ENCODE assay signal across 13 mouse cellular contexts in genomic region chr12:113420721-113421305, GRCm38 (mm10).
"Had no signal": no experiment of that assay in that cellular context is flagged by ENCODE, and none has a peak within 500 bp of the region (broad histone marks: within the 10 kb centered on the region; RNA-seq: fewer than 3 reads in every experiment).

No protein-coding gene starts in this region.

- DNase-seq: lung, adult 18-20 months; lung, embryonic 14.5 days; lung, postnatal 10 days; lung, postnatal 4 days; midbrain, embryonic 14.5 days; retina, postnatal 1 day; right cerebral cortex, adult 18-20 months; right cerebral cortex, postnatal 25 days; right cerebral cortex, postnatal 4 days; spleen, adult 18-20 months; thymus, adult 2 months; thymus, postnatal 25 days; thymus, postnatal 4 days had no signal
